Mouse (Mus musculus): ENCODE measurements at regions not wholly inside any gene's neighbourhood (a gene's known extent, or its start where the extent isn't known, plus 50 kb on each side); places are given as distances from the start of the nearest gene placed in this dataset.

DNA sequence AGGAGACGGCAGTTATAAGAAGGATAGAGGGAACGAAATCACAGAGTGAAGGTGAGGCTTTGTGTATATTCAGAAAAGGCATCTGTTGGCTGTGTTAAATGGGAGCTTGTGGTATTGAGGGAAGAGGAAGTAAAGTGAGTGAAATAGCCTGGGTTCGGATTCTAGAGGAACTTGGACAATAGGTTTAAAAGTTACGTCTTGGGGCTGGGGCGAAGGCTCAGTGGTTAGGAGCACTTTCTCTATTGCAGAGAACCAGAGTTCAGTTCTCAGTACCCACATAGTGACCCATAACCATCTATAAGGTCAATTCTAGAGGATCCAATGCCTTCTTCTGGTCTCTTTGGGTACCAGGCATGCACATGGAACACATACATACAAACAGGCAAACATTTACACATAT lies 317.6 kb upstream of the Ubash3b start:
- Histone ChIP-seq H3K4me2 (ENCODE audit: low read length) (no peak overlapping the region), H3K4me3 (ENCODE audit: control insufficient read depth in 1 of 2, insufficient read depth in 1 of 2, low read depth in 1 of 2, low read length in 2 of 2) (no peak overlapping the region), H3K27ac (replicated peaks in 1 of 2; ENCODE audit: control insufficient read depth in 1 of 2, insufficient read depth in 1 of 2, low read depth in 2 of 2, low read length in 2 of 2) (no peak overlapping the region), H3K4me1 (ENCODE audit: control insufficient read depth in 2 of 2, insufficient read depth in 2 of 2, low read length in 2 of 2) (peaks cover 3 to 6% of the 10 kb centered on the region in 2 experiments; a peak in 3 of 4 replicates), H3K9me3 (ENCODE audit: control insufficient read depth, low read length) (no peaks in the 10 kb centered on the region), H3K36me3 (ENCODE audit: control insufficient read depth, insufficient read depth, low read length) (no peaks in the 10 kb centered on the region), H3K9ac (ENCODE audit: low read length) (no peak overlapping the region), H3K27me3 (ENCODE audit: control insufficient read depth, insufficient read depth, low read length) (no peaks in the 10 kb centered on the region)
- 86% methylated on average over 5 of the region's 5 CpGs for WGBS
- ATAC-seq (ENCODE audit: insufficient number of reproducible peaks, insufficient read depth, low FRiP score, low read depth): no peak

DNA sequence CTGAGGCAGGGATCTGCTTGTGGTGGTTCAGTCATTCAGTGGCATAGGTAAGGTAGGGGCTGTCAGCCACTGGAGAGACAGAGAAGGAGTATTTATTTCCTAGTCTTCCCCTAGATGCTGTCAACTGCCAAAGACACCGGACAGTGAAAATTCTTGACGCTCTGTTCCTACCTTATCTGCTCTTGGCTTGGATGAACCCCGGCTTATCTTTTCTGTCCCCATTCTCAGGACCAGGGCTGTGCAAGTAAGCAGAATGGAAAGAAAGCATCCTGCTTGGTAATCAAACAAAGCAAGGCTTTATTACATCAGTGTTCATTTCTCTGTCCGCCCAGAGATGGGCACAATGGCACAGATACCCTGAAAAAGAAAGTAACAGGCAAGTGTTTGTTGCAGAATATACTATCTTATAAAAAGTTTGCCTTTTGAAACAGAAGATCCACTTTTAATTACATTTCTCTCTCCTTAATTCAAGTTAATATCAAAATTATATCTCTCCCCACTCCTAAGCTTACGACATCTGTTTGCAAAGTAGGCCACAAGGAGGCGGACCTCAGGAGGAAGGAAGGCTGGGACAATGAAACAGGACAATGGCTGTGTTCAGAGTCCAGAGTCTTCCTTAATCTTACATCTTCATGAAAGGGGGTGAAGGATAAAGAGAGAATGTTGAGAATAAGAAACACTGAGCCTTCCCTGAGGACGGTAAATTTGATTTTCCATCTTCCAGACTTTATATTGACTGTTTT lies 316.8 kb upstream of the Ubash3b start:
- WGBS: 59% methylated on average over 7 of the region's 7 CpGs
- H3K4me1 ChIP-seq (ENCODE audit: control insufficient read depth in 2 of 2, insufficient read depth in 2 of 2, low read length in 2 of 2): peaks cover 3 to 6% of the 10 kb centered on the region in 2 experiments; a peak in 3 of 4 replicates

DNA sequence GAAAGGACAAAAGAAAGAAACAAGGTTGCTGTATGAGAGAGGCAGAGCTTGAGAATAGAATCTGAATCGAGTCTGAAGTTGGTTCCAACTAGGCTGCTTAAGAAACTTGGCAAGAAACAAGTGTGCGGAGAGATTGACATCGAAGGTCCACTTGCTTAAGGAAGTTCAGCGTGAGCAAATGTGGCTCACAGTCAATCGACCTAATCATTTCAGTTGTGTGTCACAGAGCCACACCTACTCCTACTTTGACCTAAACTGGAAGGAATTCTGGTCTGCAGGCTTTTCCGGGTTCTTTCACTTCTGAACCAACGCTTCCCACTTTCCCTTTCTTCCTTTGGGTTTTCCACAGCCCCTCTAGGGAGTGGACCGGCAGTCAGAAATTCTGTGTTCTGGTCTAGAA lies 313.8 kb upstream of the Ubash3b start:
- ATAC-seq (ENCODE audit: insufficient number of reproducible peaks, insufficient read depth, low FRiP score, low read depth): no peak
- no peaks in the 10 kb centered on the region for H3K27me3 ChIP-seq (ENCODE audit: control insufficient read depth, insufficient read depth, low read length)
- no peaks in the 10 kb centered on the region for H3K36me3 ChIP-seq (ENCODE audit: control insufficient read depth, insufficient read depth, low read length)
- H3K4me1 ChIP-seq (ENCODE audit: control insufficient read depth in 2 of 2, insufficient read depth in 2 of 2, low read length in 2 of 2): peaks cover 4 to 6% of the 10 kb centered on the region in 2 experiments; a peak in 3 of 4 replicates
- peak overlapping the region; percentile 56 to 84 for H3K27ac ChIP-seq (replicated peaks in 1 of 2; ENCODE audit: control insufficient read depth in 1 of 2, insufficient read depth in 1 of 2, low read depth in 2 of 2, low read length in 2 of 2)
- WGBS: 56% methylated on average over 8 of the region's 8 CpGs
- H3K9ac ChIP-seq (ENCODE audit: low read length): peak overlapping the region; percentile 57; the same call in 1 of the 2 replicates
- peak overlapping the region; percentile 0 to 9; a peak in 1 of 4 replicates for H3K4me3 ChIP-seq (ENCODE audit: control insufficient read depth in 1 of 2, insufficient read depth in 1 of 2, low read depth in 1 of 2, low read length in 2 of 2)
- no peaks in the 10 kb centered on the region for H3K9me3 ChIP-seq (ENCODE audit: control insufficient read depth, low read length)
- peak overlapping the region; percentile 51 for H3K4me2 ChIP-seq (ENCODE audit: low read length)

More for the DNA sequence above, 316.8 kb upstream of the Ubash3b start:
- no peak for ATAC-seq (ENCODE audit: insufficient number of reproducible peaks, insufficient read depth, low FRiP score, low read depth)
- H3K27me3 ChIP-seq (ENCODE audit: control insufficient read depth, insufficient read depth, low read length): no peaks in the 10 kb centered on the region
- no peak overlapping the region for H3K27ac ChIP-seq (replicated peaks in 1 of 2; ENCODE audit: control insufficient read depth in 1 of 2, insufficient read depth in 1 of 2, low read depth in 2 of 2, low read length in 2 of 2)
- no peak overlapping the region for H3K4me2 ChIP-seq (ENCODE audit: low read length)
- H3K36me3 ChIP-seq (ENCODE audit: control insufficient read depth, insufficient read depth, low read length): no peaks in the 10 kb centered on the region
- H3K9me3 ChIP-seq (ENCODE audit: control insufficient read depth, low read length): no peaks in the 10 kb centered on the region
- H3K4me3 ChIP-seq (ENCODE audit: control insufficient read depth in 1 of 2, insufficient read depth in 1 of 2, low read depth in 1 of 2, low read length in 2 of 2): no peak overlapping the region
- H3K9ac ChIP-seq (ENCODE audit: low read length): no peak overlapping the region

DNA sequence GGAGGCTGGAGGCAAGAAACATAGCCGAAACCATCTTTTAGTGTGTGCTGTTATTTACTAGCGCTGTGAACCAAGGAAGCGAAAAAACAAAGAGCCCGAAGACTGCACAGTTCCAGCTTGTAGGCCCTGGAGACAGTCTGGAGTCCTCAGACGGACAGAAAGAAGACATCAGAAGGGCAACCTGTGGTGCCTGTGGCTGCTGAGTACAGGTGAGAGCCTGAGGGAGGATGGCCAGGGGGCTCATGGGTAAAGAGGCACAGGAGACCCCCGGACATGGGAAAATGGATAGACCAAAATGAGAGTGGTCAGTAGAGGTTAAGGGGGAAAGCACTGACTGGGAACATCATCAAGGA lies 313.4 kb upstream of the Ubash3b start:
- no peak for ATAC-seq (ENCODE audit: insufficient number of reproducible peaks, insufficient read depth, low FRiP score, low read depth)
- Histone ChIP-seq H3K27ac (replicated peaks in 1 of 2; ENCODE audit: control insufficient read depth in 1 of 2, insufficient read depth in 1 of 2, low read depth in 2 of 2, low read length in 2 of 2) (peak overlapping the region; percentile 56 to 84), H3K4me3 (ENCODE audit: control insufficient read depth in 1 of 2, insufficient read depth in 1 of 2, low read depth in 1 of 2, low read length in 2 of 2) (peak overlapping the region; percentile 0 to 9; a peak in 1 of 4 replicates), H3K9me3 (ENCODE audit: control insufficient read depth, low read length) (no peaks in the 10 kb centered on the region), H3K36me3 (ENCODE audit: control insufficient read depth, insufficient read depth, low read length) (no peaks in the 10 kb centered on the region), H3K4me1 (ENCODE audit: control insufficient read depth in 2 of 2, insufficient read depth in 2 of 2, low read length in 2 of 2) (peaks cover 6 to 8% of the 10 kb centered on the region in 2 experiments), H3K9ac (ENCODE audit: low read length) (peak overlapping the region; percentile 57; the same call in 1 of the 2 replicates), H3K4me2 (ENCODE audit: low read length) (peak overlapping the region; percentile 51), H3K27me3 (ENCODE audit: control insufficient read depth, insufficient read depth, low read length) (no peaks in the 10 kb centered on the region)
- WGBS: 72% methylated on average over 6 of the region's 6 CpGs

DNA sequence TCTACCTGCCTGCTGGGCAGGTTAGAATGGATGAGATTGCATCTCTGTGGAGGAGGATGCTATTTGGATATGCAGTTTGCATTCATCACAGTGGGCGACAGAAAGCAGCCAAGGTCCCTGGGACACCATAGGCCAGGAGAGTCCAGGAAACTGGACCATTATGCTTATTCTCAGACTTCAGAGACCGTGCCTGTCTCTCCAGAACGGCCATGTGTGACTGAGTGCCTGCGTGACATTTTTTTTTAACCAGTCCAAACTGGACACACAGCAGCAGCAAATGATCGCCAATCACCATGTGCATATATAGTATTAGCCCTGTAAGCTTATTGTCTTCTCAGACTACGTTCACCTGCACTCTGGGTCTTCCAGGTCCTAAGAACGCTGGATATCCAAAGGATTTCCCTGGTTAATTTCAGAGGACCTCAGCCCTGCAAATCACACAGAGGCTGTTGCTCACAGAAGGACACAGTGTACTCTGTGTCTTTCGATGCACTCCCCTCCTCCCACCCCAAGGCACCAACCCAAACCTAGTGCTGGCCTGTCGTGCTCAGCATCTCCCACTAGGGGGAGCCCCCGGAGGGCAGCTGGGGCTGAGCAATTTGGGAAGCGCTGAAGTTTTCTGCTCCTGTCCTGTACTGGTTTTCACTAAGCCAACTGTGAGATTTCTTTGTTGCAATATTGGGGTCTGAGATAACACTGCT lies 312.9 kb upstream of the Ubash3b start:
- H3K9me3 ChIP-seq (ENCODE audit: control insufficient read depth, low read length): no peaks in the 10 kb centered on the region

DNA sequence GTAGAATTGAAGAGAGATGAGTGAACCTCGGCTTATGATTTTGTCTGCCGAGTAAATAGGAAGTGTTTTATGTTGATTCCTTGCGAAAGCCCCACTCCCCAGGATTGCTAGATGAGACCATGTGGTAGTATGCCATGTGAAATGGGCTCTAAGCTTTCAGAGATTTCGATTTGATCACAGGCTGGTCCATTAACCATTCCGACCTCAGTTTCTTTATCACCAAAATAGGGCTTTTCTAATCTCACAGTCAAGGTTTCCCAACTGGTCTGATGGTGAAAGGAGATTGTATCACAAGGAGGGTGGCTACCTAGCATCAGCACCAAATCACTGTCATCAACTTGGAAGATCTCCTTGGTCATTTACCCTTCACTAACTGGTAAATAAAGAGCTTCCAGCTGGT lies 312.0 kb upstream of the Ubash3b start:
- Histone ChIP-seq H3K27me3 (ENCODE audit: control insufficient read depth, insufficient read depth, low read length) (no peaks in the 10 kb centered on the region), H3K4me2 (ENCODE audit: low read length) (no peak overlapping the region), H3K9ac (ENCODE audit: low read length) (no peak overlapping the region), H3K27ac (replicated peaks in 1 of 2; ENCODE audit: control insufficient read depth in 1 of 2, insufficient read depth in 1 of 2, low read depth in 2 of 2, low read length in 2 of 2) (no peak overlapping the region), H3K9me3 (ENCODE audit: control insufficient read depth, low read length) (no peaks in the 10 kb centered on the region), H3K36me3 (ENCODE audit: control insufficient read depth, insufficient read depth, low read length) (no peaks in the 10 kb centered on the region), H3K4me3 (ENCODE audit: control insufficient read depth in 1 of 2, insufficient read depth in 1 of 2, low read depth in 1 of 2, low read length in 2 of 2) (no peak overlapping the region), H3K4me1 (ENCODE audit: control insufficient read depth in 2 of 2, insufficient read depth in 2 of 2, low read length in 2 of 2) (peaks cover 6 to 11% of the 10 kb centered on the region in 2 experiments)
- WGBS: 84% methylated on average over 5 of the region's 5 CpGs
- ATAC-seq (ENCODE audit: insufficient number of reproducible peaks, insufficient read depth, low FRiP score, low read depth): no peak

More for the DNA sequence above, 312.9 kb upstream of the Ubash3b start:
- Histone ChIP-seq H3K36me3 (ENCODE audit: control insufficient read depth, insufficient read depth, low read length) (no peaks in the 10 kb centered on the region), H3K9ac (ENCODE audit: low read length) (peak overlapping the region; percentile 57; the same call in 1 of the 2 replicates), H3K4me3 (ENCODE audit: control insufficient read depth in 1 of 2, insufficient read depth in 1 of 2, low read depth in 1 of 2, low read length in 2 of 2) (0 out of 4 replicates have a peak overlapping the region, but pooled peaks of 1 of the 2 experiments have one; percentile 9), H3K27ac (replicated peaks in 1 of 2; ENCODE audit: control insufficient read depth in 1 of 2, insufficient read depth in 1 of 2, low read depth in 2 of 2, low read length in 2 of 2) (peak overlapping the region; percentile 56 to 84; a peak in 3 of 4 replicates), H3K4me2 (ENCODE audit: low read length) (peak overlapping the region; percentile 51), H3K4me1 (ENCODE audit: control insufficient read depth in 2 of 2, insufficient read depth in 2 of 2, low read length in 2 of 2) (peaks cover 6 to 11% of the 10 kb centered on the region in 2 experiments), H3K27me3 (ENCODE audit: control insufficient read depth, insufficient read depth, low read length) (no peaks in the 10 kb centered on the region)
- WGBS: 42% methylated on average over 11 of the region's 11 CpGs
- ATAC-seq (ENCODE audit: insufficient number of reproducible peaks, insufficient read depth, low FRiP score, low read depth): peak; percentile 75

DNA sequence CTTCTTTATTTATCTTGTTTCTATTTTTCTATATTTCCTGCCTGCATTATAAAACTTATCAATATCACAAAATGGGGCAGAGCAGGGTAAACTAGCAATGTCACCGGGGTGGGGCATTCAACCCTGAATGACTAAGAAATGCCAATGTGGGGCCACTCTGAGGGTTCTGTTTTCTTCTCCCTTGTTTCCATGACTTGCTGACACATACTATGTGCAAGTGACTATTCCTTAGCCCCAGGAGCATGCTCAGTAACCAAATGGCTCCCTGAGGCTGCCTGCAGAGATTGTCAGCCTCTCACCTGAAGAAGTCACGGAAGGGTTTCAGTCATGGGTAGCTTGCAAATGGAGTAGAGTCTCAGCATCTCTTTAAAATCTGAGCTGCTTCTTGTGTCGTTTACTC lies 309.8 kb upstream of the Ubash3b start:
- Histone ChIP-seq H3K27me3 (ENCODE audit: control insufficient read depth, insufficient read depth, low read length) (no peaks in the 10 kb centered on the region), H3K27ac (replicated peaks in 1 of 2; ENCODE audit: control insufficient read depth in 1 of 2, insufficient read depth in 1 of 2, low read depth in 2 of 2, low read length in 2 of 2) (no peak overlapping the region), H3K9me3 (ENCODE audit: control insufficient read depth, low read length) (no peaks in the 10 kb centered on the region), H3K36me3 (ENCODE audit: control insufficient read depth, insufficient read depth, low read length) (no peaks in the 10 kb centered on the region), H3K9ac (ENCODE audit: low read length) (no peak overlapping the region), H3K4me3 (ENCODE audit: control insufficient read depth in 1 of 2, insufficient read depth in 1 of 2, low read depth in 1 of 2, low read length in 2 of 2) (no peak overlapping the region), H3K4me1 (ENCODE audit: control insufficient read depth in 2 of 2, insufficient read depth in 2 of 2, low read length in 2 of 2) (peaks cover 6 to 11% of the 10 kb centered on the region in 2 experiments), H3K4me2 (ENCODE audit: low read length) (no peak overlapping the region)
- ATAC-seq (ENCODE audit: insufficient number of reproducible peaks, insufficient read depth, low FRiP score, low read depth): no peak
- 82% methylated on average over 3 of the region's 3 CpGs for WGBS

Data from heart, embryonic 14.5 days (tissue).